Mouse (Mus musculus) cerebellum, adult 2 months (tissue): ENCODE measurements around the gene Mmrn2.

Source experiments
- CTCF ChIP-seq: fragments of 200-500 bp; IDR thresholded peaks from 2 replicates; pipeline ENCODE4 v1.5.1; 2011; ENCODE audit warnings: low read depth, mild to moderate bottlenecking, control low read depth, low read length, moderate library complexity, borderline replicate concordance; ENCODE audit not compliant: insufficient read depth
- POLR2A ChIP-seq: fragments of 200-500 bp; IDR thresholded peaks from 2 replicates; pipeline ENCODE4 v1.6.1; 2011; ENCODE audit warnings: low read length, control low read depth, borderline replicate concordance; ENCODE audit not compliant: insufficient read depth

- TF ChIP-seq POLR2A (no peak), CTCF (no peak)
Observed at GRCm38 (mm10) chr14:34348301-34348700, 27.0 kb upstream of the Mmrn2 start.
